Mouse (Mus musculus) forebrain, embryonic 11.5 days (tissue): ENCODE results near the gene Ick. TPM values are rescaled to one million over a fixed set of nuclear protein-coding genes. Genes with fewer than 3 reads are reported as not detected.

Source experiments
- ATAC-seq: fragments of 200-750 bp; cut with Nextera tagmentation; replicated peaks from 2 replicates; pipeline ENCODE4 v1.8.0; 2017; ENCODE audit warnings: moderate TSS enrichment; ENCODE audit not compliant: low FRiP score
- DNase-seq: peaks from one replicate; pipeline ENCODE4 v3.0.0-alpha.2; 2017; ENCODE audit warnings: low spot score
- H3K27ac ChIP-seq: fragments of 300-500 bp; sonication (generic); 2 replicates; pipeline ENCODE4 v1.5.1; 2014; ENCODE audit warnings: low read depth, low read length
- H3K27me3 ChIP-seq: fragments of 300-500 bp; sonication (generic); 2 replicates; pipeline ENCODE4 v1.6.1; 2014; ENCODE audit warnings: mild to moderate bottlenecking, low read length, mixed read lengths; ENCODE audit not compliant: control insufficient read depth, insufficient read depth
- H3K36me3 ChIP-seq: fragments of 300-500 bp; sonication (generic); 2 replicates; pipeline ENCODE4 v1.6.1; 2014; ENCODE audit warnings: mild to moderate bottlenecking, low read length, moderate library complexity, mixed read lengths; ENCODE audit not compliant: control insufficient read depth, insufficient read depth
- H3K4me1 ChIP-seq: fragments of 300-500 bp; sonication (generic); replicated peaks from 2 replicates; pipeline ENCODE4 v1.6.1; 2014; ENCODE audit warnings: low read length, mixed read lengths; ENCODE audit not compliant: control insufficient read depth, insufficient read depth
- H3K4me2 ChIP-seq: fragments of 300-500 bp; sonication (generic); 2 replicates; pipeline ENCODE4 v1.6.1; 2014; ENCODE audit warnings: low read depth, mild to moderate bottlenecking, low read length, moderate library complexity, mixed read lengths; ENCODE audit not compliant: severe bottlenecking
- H3K4me3 ChIP-seq: fragments of 300-500 bp; sonication (generic); 2 replicates; pipeline ENCODE4 v1.5.1; 2014; ENCODE audit warnings: low read depth, low read length
- H3K9ac ChIP-seq: fragments of 300-500 bp; sonication (generic); 2 replicates; pipeline ENCODE4 v1.6.1; 2014; ENCODE audit warnings: low read length
- H3K9me3 ChIP-seq: fragments of 300-500 bp; sonication (generic); 2 replicates; pipeline ENCODE4 v1.6.1; 2016; ENCODE audit warnings: low read length, mixed read lengths; ENCODE audit not compliant: control insufficient read depth
- WGBS: fragments of 180-500 bp; shearing (Covaris S2); extraction: QIAGEN DNeasy Blood & Tissue Kit; methylation state at CpG from one replicate; pipeline ENCODE4 v1.1.7; 2014; 5-methylcytosine and 5-hydroxymethylcytosine counted together
- polyA plus RNA-seq: library from polyadenylated mRNA; unstranded; fragments of >200 nt; fragmentation: Nextera tagmentation; extraction: Ambion mirVana; gene quantifications from 2 replicates; pipeline ENCODE4 v1.2.1, GENCODE M21; 2014

The Ick gene
- polyA plus RNA-seq, 1 experiment from 2014 or later = 35.0 TPM

DNA sequence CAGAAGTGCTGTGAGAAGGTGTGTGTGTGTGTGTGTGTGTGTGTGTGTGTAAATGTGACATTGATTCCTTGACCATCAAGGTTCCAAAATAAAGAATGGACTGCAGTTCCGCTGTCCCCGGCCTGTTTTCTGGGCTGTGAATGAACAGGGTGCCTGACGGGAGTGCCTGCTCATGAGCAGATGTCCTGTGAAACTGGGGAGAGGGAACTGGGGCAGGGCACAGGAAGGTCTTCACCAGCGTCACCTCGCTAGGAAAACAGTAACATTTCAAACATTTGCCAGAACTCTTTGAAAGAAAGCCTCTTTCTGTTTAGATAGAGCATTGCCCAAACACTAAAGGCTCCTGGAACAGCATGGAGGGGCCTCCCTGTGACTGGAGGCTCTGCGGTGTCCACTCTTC lies 13.0 kb downstream of the Ick start:
- ATAC-seq (no peak), DNase-seq (no peak)
- H3K27ac ChIP-seq = no peak overlapping the region
- 90% methylated on average over 6 of the region's 6 CpGs for WGBS
- H3K27me3 ChIP-seq = no peaks in the 10 kb centered on the region
- no peaks in the 10 kb centered on the region for H3K9me3 ChIP-seq
- no peak overlapping the region for H3K4me2 ChIP-seq
- no peak overlapping the region for H3K4me3 ChIP-seq
- no peaks in the 10 kb centered on the region; the same call in 1 of the 2 replicates for H3K36me3 ChIP-seq
- no peak overlapping the region for H3K9ac ChIP-seq
- no peaks in the 10 kb centered on the region for H3K4me1 ChIP-seq

DNA sequence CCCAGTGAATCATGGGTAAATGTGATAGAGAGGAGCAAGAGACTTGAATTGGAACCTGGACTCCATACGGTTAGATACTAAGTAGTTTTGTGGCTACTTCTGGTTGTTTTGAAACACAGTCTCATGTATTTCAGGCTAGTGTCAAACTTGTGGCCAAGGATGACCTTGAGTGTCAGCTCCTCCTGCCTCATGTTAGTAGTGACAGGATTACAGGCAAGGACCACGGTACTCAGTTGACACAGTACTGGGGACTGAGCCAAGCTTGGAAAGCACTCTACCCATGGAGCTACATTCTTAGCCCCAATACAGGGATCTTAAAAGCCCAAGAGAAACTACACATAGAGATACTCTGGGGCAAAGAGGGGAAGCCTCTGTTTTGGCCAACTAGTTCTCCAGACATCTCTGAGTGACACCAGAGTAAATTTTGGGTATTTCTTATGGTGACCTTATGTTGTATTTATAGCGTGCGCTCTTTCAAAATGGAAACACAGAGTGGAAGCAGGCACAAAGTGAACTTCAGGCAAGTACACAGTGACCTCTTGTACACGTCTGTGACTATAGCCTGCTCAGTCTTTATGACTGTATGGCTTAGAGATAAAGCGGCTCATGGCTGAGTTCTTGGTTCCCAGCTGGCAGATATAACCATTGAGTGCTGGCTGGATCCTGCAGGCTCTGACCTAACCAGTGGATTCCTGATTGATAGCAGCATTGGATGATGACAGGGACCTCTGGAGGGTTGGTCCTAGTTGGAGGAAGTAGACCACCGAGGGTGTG lies 14.1 kb downstream of the Ick start:
- no peaks in the 10 kb centered on the region for H3K4me1 ChIP-seq

DNA sequence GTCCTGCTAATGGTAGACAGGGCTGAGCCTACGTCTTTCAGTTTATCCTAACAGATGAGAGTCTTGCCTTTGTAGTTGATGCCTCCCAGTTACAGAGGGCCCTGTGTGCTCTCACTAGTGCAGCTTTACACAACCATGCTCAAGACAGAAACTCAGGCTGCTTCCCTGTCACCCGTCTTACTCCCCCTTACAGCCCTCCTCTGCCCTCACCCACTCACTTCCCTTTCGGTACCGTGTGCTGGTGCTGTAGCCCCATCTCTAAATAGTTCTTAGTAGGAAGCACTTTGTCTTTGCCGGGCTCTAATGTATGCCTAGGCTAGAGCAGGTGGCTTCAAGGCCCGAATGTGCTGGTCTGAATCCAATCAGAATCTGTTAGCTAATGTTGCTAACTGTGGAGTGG lies 15.3 kb downstream of the Ick start:
- no peaks in the 10 kb centered on the region for H3K9me3 ChIP-seq
- H3K27me3 ChIP-seq = no peaks in the 10 kb centered on the region
- H3K4me1 ChIP-seq = no peaks in the 10 kb centered on the region
- no peaks in the 10 kb centered on the region; the same call in 1 of the 2 replicates for H3K36me3 ChIP-seq
- 89% methylated on average over 6 of the region's 6 CpGs for WGBS
- no peak overlapping the region for H3K4me2 ChIP-seq
- H3K4me3 ChIP-seq = no peak overlapping the region
- ATAC-seq = no peak
- no peak for DNase-seq
- H3K27ac ChIP-seq = no peak overlapping the region
- H3K9ac ChIP-seq = no peak overlapping the region

More for the DNA sequence above, 14.1 kb downstream of the Ick start:
- DNase-seq (no peak), ATAC-seq (no peak)
- H3K27me3 ChIP-seq = no peaks in the 10 kb centered on the region
- H3K4me3 ChIP-seq = no peak overlapping the region
- no peak overlapping the region for H3K27ac ChIP-seq
- H3K9me3 ChIP-seq = no peaks in the 10 kb centered on the region
- H3K9ac ChIP-seq = no peak overlapping the region
- no peaks in the 10 kb centered on the region; the same call in 1 of the 2 replicates for H3K36me3 ChIP-seq
- no peak overlapping the region for H3K4me2 ChIP-seq
- 93% methylated on average over 7 of the region's 7 CpGs for WGBS

DNA sequence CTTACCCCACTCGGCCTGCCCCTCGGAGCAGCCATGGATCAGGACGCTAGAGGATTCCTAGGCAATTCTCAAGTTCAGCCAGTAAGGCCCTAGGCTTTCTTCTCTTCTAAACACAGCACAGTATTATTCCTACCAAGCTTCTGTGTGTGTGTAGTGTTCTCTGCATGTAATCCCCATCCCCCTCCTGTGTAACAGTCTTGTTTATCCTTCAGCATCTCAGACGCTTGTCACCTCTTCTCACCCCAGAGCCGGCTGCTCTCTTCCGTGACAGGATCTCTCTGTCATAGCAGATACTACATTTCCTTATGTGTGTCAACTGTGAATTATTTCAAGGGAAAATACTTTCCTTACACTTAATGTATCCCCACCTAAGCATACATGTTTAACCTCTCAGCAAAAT lies 17.0 kb downstream of the Ick start:
- DNase-seq (no peak), ATAC-seq (no peak; the same call in 1 of the 2 replicates)
- Histone ChIP-seq H3K27me3 (no peaks in the 10 kb centered on the region), H3K9ac (no peak overlapping the region), H3K4me1 (no peaks in the 10 kb centered on the region), H3K36me3 (no peaks in the 10 kb centered on the region; the same call in 1 of the 2 replicates), H3K4me2 (no peak overlapping the region), H3K27ac (no peak overlapping the region), H3K4me3 (no peak overlapping the region), H3K9me3 (no peaks in the 10 kb centered on the region)
- 81% methylated on average over 6 of the region's 6 CpGs for WGBS

DNA sequence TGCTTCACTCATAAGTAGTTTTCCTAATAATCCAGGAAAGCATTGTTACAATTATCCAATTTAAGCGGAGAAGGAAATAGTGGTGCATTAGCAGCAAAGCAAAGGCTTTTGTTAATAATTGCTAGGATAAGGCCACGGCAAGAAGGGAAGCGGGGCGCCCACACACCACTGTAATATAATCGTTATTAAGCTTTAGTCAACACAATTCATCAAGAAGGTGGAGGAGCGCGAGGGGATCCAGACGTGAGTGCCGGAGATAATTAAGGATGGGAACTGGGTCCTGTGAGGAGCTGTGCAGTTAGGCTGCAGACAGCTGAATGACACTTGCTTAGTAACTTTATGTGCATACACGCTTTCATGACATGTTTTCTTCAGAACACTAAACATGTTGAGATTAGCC lies 17.7 kb downstream of the Ick start:
- WGBS = 61% methylated on average over 10 of the region's 10 CpGs
- no peak for DNase-seq

DNA sequence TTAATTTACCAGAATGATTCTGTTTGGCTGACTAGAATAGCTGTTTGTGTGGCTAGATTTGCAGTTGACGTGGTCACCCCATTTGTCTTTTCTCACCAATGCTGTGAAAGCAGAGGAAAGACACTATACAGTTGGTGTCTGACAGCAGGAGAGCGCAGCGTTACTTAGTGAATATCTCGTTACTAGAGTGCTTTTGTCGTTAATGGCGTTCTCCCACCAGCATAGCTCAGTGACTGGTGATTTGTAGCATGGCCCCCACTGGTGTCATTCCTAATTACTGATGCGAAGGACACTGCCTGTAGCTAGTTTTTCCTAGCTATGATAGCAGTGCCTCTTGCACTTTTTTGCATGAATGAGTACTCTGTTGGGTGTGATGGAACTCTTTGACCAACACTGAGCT lies 26.7 kb downstream of the Ick start:
- H3K4me3 ChIP-seq = no peak overlapping the region
- H3K9ac ChIP-seq = no peak overlapping the region
- H3K9me3 ChIP-seq = no peaks in the 10 kb centered on the region
- WGBS = 52% methylated on average over 7 of the region's 7 CpGs
- no peak overlapping the region for H3K27ac ChIP-seq
- H3K4me2 ChIP-seq = no peak overlapping the region
- peaks cover 11% of the 10 kb centered on the region; the same call in 1 of the 2 replicates for H3K36me3 ChIP-seq
- H3K4me1 ChIP-seq = no peaks in the 10 kb centered on the region
- no peaks in the 10 kb centered on the region for H3K27me3 ChIP-seq
- ATAC-seq = no peak
- no peak for DNase-seq

More for the DNA sequence above, 17.7 kb downstream of the Ick start:
- Histone ChIP-seq H3K4me2 (no peak overlapping the region), H3K4me3 (no peak overlapping the region), H3K27ac (no peak overlapping the region), H3K4me1 (no peaks in the 10 kb centered on the region), H3K27me3 (no peaks in the 10 kb centered on the region), H3K9ac (no peak overlapping the region), H3K9me3 (no peaks in the 10 kb centered on the region), H3K36me3 (peaks cover 3% of the 10 kb centered on the region; the same call in 1 of the 2 replicates)
- ATAC-seq = no peak

DNA sequence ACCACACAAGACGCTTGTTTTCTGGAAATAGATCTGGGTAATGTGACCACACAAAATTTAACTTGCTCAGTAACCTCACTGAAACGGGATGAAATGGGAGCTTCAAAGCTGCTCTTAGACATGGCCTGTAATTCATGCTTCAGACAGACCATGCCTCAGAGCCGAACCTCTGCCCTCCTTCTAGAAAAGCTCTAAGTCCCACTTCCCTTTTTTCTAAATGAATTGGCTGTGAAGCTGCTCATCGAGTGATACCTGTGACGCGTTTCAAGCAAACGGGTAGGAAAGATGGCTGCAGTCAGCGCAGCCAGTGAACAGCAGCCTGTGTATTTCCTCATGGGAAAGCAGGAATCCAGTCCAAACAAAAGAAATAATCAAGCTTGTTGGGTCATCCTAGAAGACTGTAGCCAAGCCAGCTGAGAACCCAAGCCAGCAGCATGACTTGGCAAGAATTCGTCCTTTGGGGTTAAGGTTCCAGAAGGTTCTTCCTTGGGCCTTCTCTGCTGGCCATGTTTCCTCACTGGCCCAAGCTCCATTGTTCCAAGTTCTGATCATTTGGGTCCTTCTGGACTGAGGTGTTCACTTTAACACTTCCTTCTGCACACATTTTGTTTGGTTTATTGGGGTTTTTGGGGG lies 29.2 kb downstream of the Ick start:
- DNase-seq (no peak), ATAC-seq (no peak)
- Histone ChIP-seq H3K36me3 (peaks cover 14% of the 10 kb centered on the region), H3K9me3 (no peaks in the 10 kb centered on the region; the same call in 1 of the 2 replicates), H3K4me1 (no peaks in the 10 kb centered on the region), H3K27ac (no peak overlapping the region), H3K4me3 (no peak overlapping the region), H3K4me2 (no peak overlapping the region), H3K27me3 (no peaks in the 10 kb centered on the region), H3K9ac (no peak overlapping the region)
- WGBS = 91% methylated on average over 9 of the region's 9 CpGs

DNA sequence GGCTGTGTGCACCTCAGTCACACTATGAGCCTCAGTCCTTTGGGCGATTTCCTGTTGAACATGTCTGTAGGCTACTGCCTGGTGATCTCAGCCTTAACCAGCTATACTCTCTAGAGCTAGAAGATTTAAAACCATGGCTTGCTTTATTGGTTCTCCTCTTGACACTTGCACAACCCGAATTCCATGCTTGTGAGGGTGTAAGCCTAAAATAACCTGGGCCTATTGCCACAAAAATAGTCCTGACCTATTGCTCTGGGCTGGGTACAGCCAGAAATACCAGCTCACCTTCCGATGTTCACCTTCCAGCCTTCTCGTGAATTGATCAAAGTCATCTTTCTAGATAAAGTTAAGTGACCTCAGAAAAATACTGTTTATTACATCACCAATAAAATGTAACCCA lies 30.5 kb downstream of the Ick start:
- WGBS = 90% methylated on average over 4 of the region's 4 CpGs
- no peak overlapping the region for H3K4me3 ChIP-seq
- no peaks in the 10 kb centered on the region; the same call in 1 of the 2 replicates for H3K9me3 ChIP-seq
- peaks cover 14% of the 10 kb centered on the region for H3K36me3 ChIP-seq
- H3K27me3 ChIP-seq = no peaks in the 10 kb centered on the region
- no peak overlapping the region for H3K4me2 ChIP-seq
- no peaks in the 10 kb centered on the region for H3K4me1 ChIP-seq
- no peak for DNase-seq
- no peak for ATAC-seq
- no peak overlapping the region for H3K9ac ChIP-seq
- no peak overlapping the region for H3K27ac ChIP-seq
